Mouse (Mus musculus): ENCODE data around the gene Cenpb. TPM values are rescaled to one million over a fixed set of nuclear protein-coding genes. Genes with fewer than 3 reads are reported as not detected.
A peak's percentile ranks its signal among the peaks of the same experiment; 100 is the strongest.

The Cenpb gene
- polyA plus RNA-seq, 2 experiments from 2014 or later = 2.1 to 2.5 TPM

- ATAC-seq = no peak
Measured at GRCm38 (mm10) chr2:131196606-131197316, 16.9 kb upstream of the Cenpb start.

GRCm38 (mm10) chr2:131191005-131191390, 11.1 kb upstream of the Cenpb start:
- ATAC-seq = peak; percentile 30

GRCm38 (mm10) chr2:131190344-131191004, 10.6 kb upstream of the Cenpb start:
- ATAC-seq = peak; percentile 6

GRCm38 (mm10) chr2:131189521-131190309, 9.8 kb upstream of the Cenpb start:
- peak; percentile 54 for ATAC-seq

- peak; percentile 31 for ATAC-seq
Measured at GRCm38 (mm10) chr2:131188311-131188710, 8.4 kb upstream of the Cenpb start.

- no peak for ATAC-seq
Measured at GRCm38 (mm10) chr2:131187602-131187922, 7.7 kb upstream of the Cenpb start.

- peak; percentile 72 for ATAC-seq
Measured at GRCm38 (mm10) chr2:131186771-131187601, 7.1 kb upstream of the Cenpb start, which contains the start of the genes Cdc25b and Spef1. Gene Cdc25b, plus strand, starts transcription at chr2:131186949. Gene Spef1, minus strand, starts transcription at chr2:131187282.

- ATAC-seq = no peak
Measured at GRCm38 (mm10) chr2:131186343-131186742, 6.5 kb upstream of the Cenpb start.

GRCm38 (mm10) chr2:131179246-131179886, 501 bp downstream of the Cenpb start:
- ATAC-seq = peak; percentile 33

- no peak for ATAC-seq
Measured at GRCm38 (mm10) chr2:131178828-131179245, 1.0 kb downstream of the Cenpb start.

GRCm38 (mm10) chr2:131177932-131178331, 1.9 kb downstream of the Cenpb start:
- ATAC-seq = no peak

GRCm38 (mm10) chr2:131176491-131176890, 3.4 kb downstream of the Cenpb start:
- ATAC-seq = no peak

GRCm38 (mm10) chr2:131175945-131176309, 3.9 kb downstream of the Cenpb start:
- ATAC-seq = no peak

- ATAC-seq = no peak
Measured at GRCm38 (mm10) chr2:131175286-131175944, 4.5 kb downstream of the Cenpb start.

GRCm38 (mm10) chr2:131174700-131175099, 5.2 kb downstream of the Cenpb start:
- ATAC-seq = peak; percentile 93

GRCm38 (mm10) chr2:131172322-131172721, 7.5 kb downstream of the Cenpb start:
- ATAC-seq = no peak

- no peak for ATAC-seq
Measured at GRCm38 (mm10) chr2:131171401-131172104, 8.3 kb downstream of the Cenpb start.

GRCm38 (mm10) chr2:131170936-131171335, 8.9 kb downstream of the Cenpb start:
- no peak for ATAC-seq

- no peak for ATAC-seq
Measured at GRCm38 (mm10) chr2:131168914-131169313, 11.0 kb downstream of the Cenpb start.

- ATAC-seq = no peak
Measured at GRCm38 (mm10) chr2:131167984-131168383, 11.9 kb downstream of the Cenpb start.

- ATAC-seq = no peak
Measured at GRCm38 (mm10) chr2:131166172-131166571, 13.7 kb downstream of the Cenpb start.

All from CD4-positive, CD25-positive, alpha-beta regulatory T cell, adult 4 months (primary cell).